Mouse (Mus musculus) kidney, embryonic 14.5 days (tissue): Measurements from ENCODE around the gene Elmod3. TPM values are rescaled to one million over a fixed set of nuclear protein-coding genes. Genes with fewer than 3 reads are reported as not detected.
A peak's percentile ranks its signal among the peaks of the same experiment; 100 is the strongest.

Experiments used
- ATAC-seq: fragments of 200-750 bp; cut with Nextera tagmentation; 2 replicates; pipeline ENCODE4 v1.8.0; 2017; ENCODE audit warnings: moderate number of reproducible peaks, mild to moderate bottlenecking, moderate TSS enrichment, moderate library complexity; ENCODE audit not compliant: low FRiP score, low TSS enrichment
- H3K27ac ChIP-seq: fragments of 300-500 bp; sonication (generic); 2 replicates; pipeline ENCODE4 v1.5.1; 2014; ENCODE audit warnings: low read depth, mild to moderate bottlenecking, low read length, moderate library complexity, mixed read lengths
- H3K27me3 ChIP-seq: fragments of 300-500 bp; sonication (generic); 2 replicates; pipeline ENCODE4 v1.6.1; 2014; ENCODE audit warnings: mild to moderate bottlenecking, low read length; ENCODE audit not compliant: control insufficient read depth, insufficient read depth
- H3K36me3 ChIP-seq: fragments of 300-500 bp; sonication (generic); 2 replicates; pipeline ENCODE4 v1.6.1; 2014; ENCODE audit warnings: low read length, mixed read lengths; ENCODE audit not compliant: control insufficient read depth, insufficient read depth
- H3K4me1 ChIP-seq: fragments of 300-500 bp; sonication (generic); 2 replicates; pipeline ENCODE4 v1.6.1; 2014; ENCODE audit warnings: low read length, mixed read lengths; ENCODE audit not compliant: control insufficient read depth, insufficient read depth
- H3K4me2 ChIP-seq: fragments of 300-500 bp; sonication (generic); replicated peaks from 2 replicates; pipeline ENCODE4 v1.6.1; 2014; ENCODE audit warnings: low read depth, mild to moderate bottlenecking, low read length
- H3K4me3 ChIP-seq: fragments of 300-500 bp; sonication (generic); 2 replicates; pipeline ENCODE4 v1.5.1; 2014; ENCODE audit warnings: mild to moderate bottlenecking, low read length
- H3K9ac ChIP-seq: fragments of 300-500 bp; sonication (generic); 2 replicates; pipeline ENCODE4 v1.6.1; 2014; ENCODE audit warnings: low read depth, mild to moderate bottlenecking, low read length, moderate library complexity
- H3K9me3 ChIP-seq: fragments of 300-500 bp; sonication (generic); 2 replicates; pipeline ENCODE4 v1.6.1; 2016; ENCODE audit warnings: low read length; ENCODE audit not compliant: control insufficient read depth
- WGBS: fragments of 180-500 bp; shearing (Covaris S2); extraction: QIAGEN DNeasy Blood & Tissue Kit; methylation state at CpG from one replicate; pipeline ENCODE4 v1.1.7; 2014; 5-methylcytosine and 5-hydroxymethylcytosine counted together
- polyA plus RNA-seq: library from polyadenylated mRNA; unstranded; fragments of >200 nt; fragmentation: Nextera tagmentation; extraction: Ambion mirVana; gene quantifications from 2 replicates; pipeline ENCODE4 v1.2.1, GENCODE M21; 2014

The Elmod3 gene
- polyA plus RNA-seq, 1 experiment from 2014 or later, result 15.0 TPM

DNA sequence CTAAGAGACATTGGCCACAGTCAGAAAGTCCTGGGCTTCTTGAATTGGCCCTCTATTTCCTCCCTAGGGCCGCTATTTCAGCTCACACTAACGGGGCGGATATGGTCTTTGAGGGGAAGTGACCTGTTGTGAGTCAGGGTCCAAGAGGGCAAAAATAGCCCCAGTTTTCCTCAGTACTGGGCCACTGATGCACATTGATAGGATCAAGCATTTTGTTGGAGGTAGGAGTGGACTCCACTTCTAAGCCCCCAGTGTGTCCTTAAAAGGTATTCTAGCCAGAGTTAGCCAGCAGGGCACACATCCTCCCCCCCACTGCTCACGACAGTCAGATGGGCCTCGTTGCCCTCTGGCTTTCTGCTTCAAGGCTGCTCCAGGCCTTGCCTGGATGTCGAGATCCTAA lies 48.2 kb downstream of the Elmod3 start:
- no peaks in the 10 kb centered on the region for H3K36me3 ChIP-seq
- H3K9me3 ChIP-seq, result 0 out of 2 replicates have a peak, but pooled peaks cover 4% of the 10 kb centered on the region
- peaks cover 12% of the 10 kb centered on the region for H3K4me1 ChIP-seq
- H3K27me3 ChIP-seq, result no peaks in the 10 kb centered on the region
- H3K9ac ChIP-seq, result no peak overlapping the region
- no peak overlapping the region for H3K4me2 ChIP-seq
- ATAC-seq, result no peak
- H3K27ac ChIP-seq, result no peak overlapping the region
- no peak overlapping the region for H3K4me3 ChIP-seq
- 56% methylated on average over 6 of the region's 6 CpGs for WGBS

- Histone ChIP-seq H3K9me3 (0 out of 2 replicates have a peak, but pooled peaks cover 4% of the 10 kb centered on the region), H3K4me3 (no peak overlapping the region), H3K4me2 (no peak overlapping the region), H3K27me3 (no peaks in the 10 kb centered on the region), H3K36me3 (no peaks in the 10 kb centered on the region), H3K27ac (no peak overlapping the region), H3K9ac (no peak overlapping the region), H3K4me1 (peaks cover 12% of the 10 kb centered on the region)
- no peak for ATAC-seq
- 54% methylated on average over 9 of the region's 9 CpGs for WGBS
These were observed 49.1 kb downstream of the Elmod3 start for GRCm38 (mm10) chr6:72549041-72549580.

- no peak overlapping the region for H3K4me2 ChIP-seq
- H3K36me3 ChIP-seq, result no peaks in the 10 kb centered on the region
- H3K9me3 ChIP-seq, result 0 out of 2 replicates have a peak, but pooled peaks cover 4% of the 10 kb centered on the region
- no peak overlapping the region for H3K9ac ChIP-seq
- H3K4me1 ChIP-seq, result peaks cover 8% of the 10 kb centered on the region; the same call in 1 of the 2 replicates
- 92% methylated on average over 3 of the region's 3 CpGs for WGBS
- H3K4me3 ChIP-seq, result no peak overlapping the region
- ATAC-seq, result no peak
- no peaks in the 10 kb centered on the region for H3K27me3 ChIP-seq
- no peak overlapping the region for H3K27ac ChIP-seq
These were observed 50.4 kb downstream of the Elmod3 start for GRCm38 (mm10) chr6:72547862-72548261.

GRCm38 (mm10) chr6:72547121-72547520 lies 51.1 kb downstream of the Elmod3 start:
- Histone ChIP-seq H3K4me2 (no peak overlapping the region), H3K27me3 (no peaks in the 10 kb centered on the region), H3K9me3 (0 out of 2 replicates have a peak, but pooled peaks cover 4% of the 10 kb centered on the region), H3K4me3 (no peak overlapping the region), H3K36me3 (no peaks in the 10 kb centered on the region), H3K4me1 (peaks cover 3% of the 10 kb centered on the region; the same call in 1 of the 2 replicates), H3K27ac (no peak overlapping the region), H3K9ac (no peak overlapping the region)
- ATAC-seq, result no peak
- WGBS, result 97% methylated on average over 2 of the region's 2 CpGs

- H3K4me1 ChIP-seq, result no peaks in the 10 kb centered on the region
- H3K36me3 ChIP-seq, result no peaks in the 10 kb centered on the region
- H3K27ac ChIP-seq, result peak overlapping the region; percentile 7; the same call in 1 of the 2 replicates
- H3K4me2 ChIP-seq, result 0 out of 2 replicates have a peak overlapping the region, but pooled peaks have one; percentile 15
- ATAC-seq, result 0 out of 2 replicates have a peak, but pooled peaks have one; percentile 32
- WGBS, result 46% methylated on average over 7 of the region's 7 CpGs
- H3K4me3 ChIP-seq, result no peak overlapping the region
- no peak overlapping the region for H3K9ac ChIP-seq
- H3K9me3 ChIP-seq, result 0 out of 2 replicates have a peak, but pooled peaks cover 4% of the 10 kb centered on the region
- H3K27me3 ChIP-seq, result no peaks in the 10 kb centered on the region
These were observed 52.8 kb downstream of the Elmod3 start for GRCm38 (mm10) chr6:72545377-72545776.

DNA sequence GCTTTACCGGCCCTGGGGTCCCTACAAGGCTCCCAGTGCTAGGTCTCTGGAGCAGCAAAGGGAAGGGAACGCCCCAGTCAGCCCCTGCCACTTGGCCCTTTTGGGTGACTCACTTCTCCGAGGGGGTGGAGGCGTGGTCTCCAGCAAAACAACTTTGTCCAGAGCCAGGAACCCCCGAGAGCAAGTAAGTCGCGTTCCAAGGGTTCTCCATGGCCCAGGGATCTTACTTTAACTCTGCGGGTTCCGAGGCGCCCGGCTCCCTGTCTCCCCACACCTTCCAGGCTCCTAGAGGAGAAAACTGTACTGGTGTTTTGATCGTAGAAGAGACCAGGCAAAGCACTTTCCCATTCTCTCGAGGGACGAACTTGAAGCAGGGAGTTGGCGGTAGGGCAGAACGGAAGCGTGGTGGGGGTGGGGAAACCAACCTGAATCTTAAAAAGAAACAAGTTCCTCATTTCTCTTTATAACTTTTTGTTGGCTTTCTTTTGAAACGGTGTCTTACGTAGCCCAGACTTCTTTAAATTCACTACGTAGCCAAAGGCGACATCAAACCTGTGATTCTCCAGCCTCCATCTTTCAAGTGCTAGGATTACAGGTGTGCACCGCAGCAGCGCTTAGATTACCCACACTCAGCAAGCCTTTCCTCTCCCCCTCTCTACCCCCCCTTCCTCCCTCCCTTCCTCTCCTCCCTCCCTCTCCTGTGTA lies 53.8 kb downstream of the Elmod3 start, which contains the start of gene Capg:
TSS of gene Capg (plus strand) at position 109 of the 705 bp plus-strand sequence.
- ATAC-seq, result 0 out of 2 replicates have a peak, but pooled peaks have one; percentile 20
- H3K4me1 ChIP-seq, result no peaks in the 10 kb centered on the region
- H3K4me2 ChIP-seq, result peak within 1 kb of the TSS; percentile 59
- no peaks in the 10 kb centered on the region for H3K36me3 ChIP-seq
- peak within 1 kb of the TSS; percentile 63; the same call in 1 of the 2 replicates for H3K27ac ChIP-seq
- 0 out of 2 replicates have a peak, but pooled peaks cover 4% of the 10 kb centered on the region for H3K9me3 ChIP-seq
- peak within 1 kb of the TSS; percentile 40 for H3K4me3 ChIP-seq
- H3K9ac ChIP-seq, result peak within 1 kb of the TSS; percentile 55
- 7% methylated on average over 23 of the region's 23 CpGs for WGBS
- H3K27me3 ChIP-seq, result no peaks in the 10 kb centered on the region

DNA sequence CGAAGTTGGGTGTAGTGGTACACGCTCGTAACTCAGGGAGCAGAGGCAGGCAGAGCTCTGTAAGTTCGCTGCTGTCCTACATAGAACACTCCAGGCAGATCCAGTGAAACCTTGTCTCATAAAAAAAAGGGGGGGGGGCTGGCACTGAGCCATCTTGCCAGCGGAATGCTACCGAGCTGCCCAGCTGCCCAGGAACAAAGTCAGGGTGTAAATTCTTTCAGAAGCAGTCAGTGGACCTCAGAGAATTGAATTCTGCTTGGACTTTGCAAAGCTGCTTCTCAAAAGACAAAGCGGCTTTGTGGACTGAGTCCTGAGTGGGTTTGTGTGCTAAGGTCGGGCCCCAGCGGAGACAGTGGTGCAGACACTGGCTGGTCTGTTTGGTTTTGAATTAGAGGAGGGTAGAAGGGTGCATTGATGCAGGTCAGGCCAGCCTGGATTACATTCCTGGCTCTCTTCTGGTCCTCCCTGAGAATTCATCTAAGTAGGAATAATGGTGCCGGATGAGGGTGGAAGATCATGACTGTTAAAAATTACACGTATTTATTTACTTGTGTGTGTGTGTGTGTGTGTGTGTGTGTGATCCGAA lies 54.9 kb downstream of the Elmod3 start:
- WGBS, result 77% methylated on average over 12 of the region's 12 CpGs
- Histone ChIP-seq H3K4me2 (no peak overlapping the region), H3K9ac (no peak overlapping the region), H3K27ac (no peak overlapping the region), H3K4me1 (peaks cover 3% of the 10 kb centered on the region; the same call in 1 of the 2 replicates), H3K4me3 (no peak overlapping the region), H3K9me3 (0 out of 2 replicates have a peak, but pooled peaks cover 4% of the 10 kb centered on the region), H3K36me3 (no peaks in the 10 kb centered on the region), H3K27me3 (no peaks in the 10 kb centered on the region)
- ATAC-seq, result no peak

- Histone ChIP-seq H3K4me1 (peaks cover 11% of the 10 kb centered on the region; the same call in 1 of the 2 replicates), H3K4me3 (peak overlapping the region; percentile 57), H3K27ac (no peak overlapping the region), H3K9me3 (no peaks in the 10 kb centered on the region), H3K27me3 (no peaks in the 10 kb centered on the region), H3K9ac (peak overlapping the region; percentile 60; the same call in 1 of the 2 replicates), H3K4me2 (peak overlapping the region; percentile 79), H3K36me3 (no peaks in the 10 kb centered on the region)
- 1% methylated on average over 16 of the region's 16 CpGs for WGBS
- peak; percentile 95 for ATAC-seq
These were observed 59.6 kb downstream of the Elmod3 start for GRCm38 (mm10) chr6:72538562-72539031.
